Mouse (Mus musculus) limb, embryonic 12.5 days (tissue): Measurements from ENCODE around the gene Poln. TPM values are rescaled to one million over a fixed set of nuclear protein-coding genes. Genes with fewer than 3 reads are reported as not detected.

Experiments used
- ATAC-seq: fragments of 200-750 bp; cut with Nextera tagmentation; 2 replicates; pipeline ENCODE4 v1.8.0; 2017; ENCODE audit warnings: low read depth, moderate TSS enrichment; ENCODE audit not compliant: insufficient number of reproducible peaks, insufficient read depth, low FRiP score, low TSS enrichment
- H3K27ac ChIP-seq: fragments of 300-500 bp; sonication (generic); 2 replicates; pipeline ENCODE4 v1.5.1; 2016; ENCODE audit warnings: mild to moderate bottlenecking, moderate library complexity
- H3K27me3 ChIP-seq: fragments of 300-500 bp; sonication (generic); 2 replicates; pipeline ENCODE4 v1.6.1; 2016; ENCODE audit warnings: mild to moderate bottlenecking, moderate library complexity
- H3K36me3 ChIP-seq: fragments of 300-500 bp; sonication (generic); 2 replicates; pipeline ENCODE4 v1.6.1; 2016; ENCODE audit warnings: mild to moderate bottlenecking, moderate library complexity
- H3K4me1 ChIP-seq: fragments of 300-500 bp; sonication (generic); replicated peaks from 2 replicates; pipeline ENCODE4 v1.6.1; 2016
- H3K4me2 ChIP-seq: fragments of 300-500 bp; sonication (generic); 2 replicates; pipeline ENCODE4 v1.6.1; 2016; ENCODE audit warnings: mild to moderate bottlenecking, moderate library complexity
- H3K4me3 ChIP-seq: fragments of 300-500 bp; sonication (generic); replicated peaks from 2 replicates; pipeline ENCODE4 v1.5.1; 2016; ENCODE audit warnings: mild to moderate bottlenecking
- H3K9ac ChIP-seq: fragments of 300-500 bp; sonication (generic); replicated peaks from 2 replicates; pipeline ENCODE4 v1.6.1; 2016; ENCODE audit warnings: mild to moderate bottlenecking, moderate library complexity
- H3K9me3 ChIP-seq: fragments of 300-500 bp; sonication (generic); 2 replicates; pipeline ENCODE4 v1.6.1; 2016; ENCODE audit warnings: mild to moderate bottlenecking, moderate library complexity
- WGBS: fragments of 180-500 bp; shearing (Covaris S2); methylation state at CpG from one replicate; pipeline ENCODE4 v1.1.7; 2016; 5-methylcytosine and 5-hydroxymethylcytosine counted together
- polyA plus RNA-seq: library from polyadenylated mRNA; unstranded; fragments of >200 nt; fragmentation: Nextera tagmentation; extraction: Ambion mirVana; gene quantifications from 2 replicates; pipeline ENCODE4 v1.2.1, GENCODE M21; 2016

Gene Poln
- polyA plus RNA-seq, 1 experiment from 2014 or later, result 1.3 TPM

DNA sequence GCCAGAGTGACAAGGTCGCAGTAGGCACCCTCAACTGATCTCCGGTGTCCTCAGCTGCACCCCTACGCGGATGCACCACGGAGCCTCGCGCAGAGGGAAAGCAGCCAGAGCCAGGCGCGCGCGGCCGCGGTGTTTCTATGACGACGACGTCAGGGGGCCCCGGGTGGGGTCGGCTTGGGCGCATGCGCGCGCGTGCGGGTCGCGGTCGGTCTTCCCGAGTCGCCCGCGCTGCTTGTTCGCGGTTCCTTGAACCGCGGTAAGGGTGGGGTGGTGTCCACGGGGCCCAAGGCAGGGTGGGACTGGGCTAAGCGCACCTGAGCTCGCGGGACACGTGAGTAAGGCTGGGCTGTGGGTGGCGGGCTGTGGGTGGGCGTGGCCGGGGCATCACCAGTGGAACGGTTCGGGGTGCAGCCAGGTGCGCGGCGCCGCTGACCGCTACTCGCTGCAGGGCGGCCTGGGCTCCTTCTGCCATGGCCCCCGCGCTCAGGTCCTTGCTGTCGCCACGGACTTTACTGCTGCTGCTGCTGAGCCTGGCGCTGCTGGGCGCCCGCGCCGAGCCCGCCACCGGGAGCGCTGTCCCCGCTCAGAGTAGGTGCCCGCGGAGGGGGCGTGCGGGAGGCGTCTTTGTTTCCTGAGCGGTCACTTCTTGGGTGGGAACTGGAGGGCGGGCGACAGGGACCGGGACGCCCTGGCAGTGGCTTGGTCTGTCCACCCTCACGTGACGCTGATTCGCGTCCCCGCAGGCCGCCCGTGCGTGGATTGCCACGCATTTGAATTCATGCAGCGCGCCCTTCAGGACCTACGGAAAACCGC, 185.7 kb downstream of the Poln start, which contains the start of gene Gm1673:
Gene Gm1673 (plus strand): TSS at position 125 of the 813 bp plus-strand sequence.
- Histone ChIP-seq H3K36me3 (peaks cover 7% of the 10 kb centered on the region; the same call in 1 of the 2 replicates), H3K27me3 (no peaks in the 10 kb centered on the region), H3K27ac (peak within 1 kb of the TSS; percentile 69), H3K4me3 (peak within 1 kb of the TSS; percentile 88), H3K9me3 (no peaks in the 10 kb centered on the region), H3K4me1 (peaks cover 15% of the 10 kb centered on the region; the same call in 1 of the 2 replicates), H3K9ac (peak within 1 kb of the TSS; percentile 85), H3K4me2 (peak within 1 kb of the TSS; percentile 87)
- WGBS, result under 1% methylated on average over 88 of the region's 88 CpGs
- ATAC-seq, result peak; percentile 85

DNA sequence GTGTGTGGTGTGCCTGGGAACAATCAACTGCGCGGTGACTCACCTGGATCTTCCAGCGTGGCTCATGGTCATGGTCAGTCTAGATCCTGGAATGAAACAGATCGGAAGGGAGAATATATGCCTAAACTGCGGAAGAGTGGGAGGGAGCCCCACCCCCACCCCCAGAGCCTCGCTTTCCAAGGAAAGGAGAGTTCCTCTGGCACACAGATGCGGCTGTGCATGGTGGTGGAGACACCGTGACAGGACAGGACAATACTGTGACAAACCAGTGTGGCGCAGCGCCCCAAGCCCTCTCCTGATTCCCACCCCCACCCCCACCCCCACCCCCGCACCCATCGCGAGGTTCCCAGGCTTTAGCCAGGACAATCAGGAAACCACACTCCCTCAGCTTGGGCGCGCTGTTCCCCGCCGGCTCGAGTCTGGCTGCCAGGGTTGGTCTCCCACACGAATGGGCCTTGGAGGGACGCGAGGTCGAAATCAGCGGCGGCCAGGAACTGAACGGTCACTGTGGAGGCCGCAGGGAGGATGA, 186.5 kb downstream of the Poln start:
- 5% methylated on average over 26 of the region's 26 CpGs for WGBS
- Histone ChIP-seq H3K9me3 (no peaks in the 10 kb centered on the region), H3K4me1 (peaks cover 15% of the 10 kb centered on the region; the same call in 1 of the 2 replicates)

DNA sequence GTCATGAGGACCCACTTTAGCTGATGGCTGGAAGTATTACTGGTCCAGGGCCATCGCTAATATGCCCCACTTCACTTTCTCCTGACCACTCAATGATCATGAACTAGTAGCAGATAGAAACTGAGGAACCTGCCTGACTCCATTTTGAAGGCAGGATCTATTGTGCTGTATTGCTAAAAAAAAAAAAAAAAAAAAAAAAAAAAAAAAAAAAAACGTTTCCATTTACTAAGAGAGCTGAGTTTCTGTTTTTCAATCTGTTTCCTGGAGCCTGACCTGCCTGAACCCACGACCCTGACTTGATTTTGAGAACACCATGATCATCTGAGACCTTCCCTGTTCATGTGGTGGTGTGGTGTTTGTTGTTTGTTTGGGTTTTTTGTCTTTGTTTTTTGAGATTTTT, 193.0 kb downstream of the Poln start:
- 38% methylated on average over 3 of the region's 3 CpGs for WGBS
- Histone ChIP-seq H3K4me2 (no peak overlapping the region), H3K9me3 (no peaks in the 10 kb centered on the region), H3K36me3 (no peaks in the 10 kb centered on the region; the same call in 1 of the 2 replicates), H3K4me3 (no peak overlapping the region), H3K9ac (no peak overlapping the region), H3K27me3 (no peaks in the 10 kb centered on the region), H3K4me1 (no peaks in the 10 kb centered on the region), H3K27ac (no peak overlapping the region)
- ATAC-seq, result no peak

More for the DNA sequence above, 186.5 kb downstream of the Poln start:
- peak overlapping the region; percentile 85 for H3K9ac ChIP-seq
- peak overlapping the region; percentile 69 for H3K27ac ChIP-seq
- H3K27me3 ChIP-seq, result no peaks in the 10 kb centered on the region
- peak overlapping the region; percentile 87 for H3K4me2 ChIP-seq
- peak; percentile 40; the same call in 1 of the 2 replicates for ATAC-seq
- peaks cover 7% of the 10 kb centered on the region; the same call in 1 of the 2 replicates for H3K36me3 ChIP-seq
- H3K4me3 ChIP-seq, result peak overlapping the region; percentile 88

DNA sequence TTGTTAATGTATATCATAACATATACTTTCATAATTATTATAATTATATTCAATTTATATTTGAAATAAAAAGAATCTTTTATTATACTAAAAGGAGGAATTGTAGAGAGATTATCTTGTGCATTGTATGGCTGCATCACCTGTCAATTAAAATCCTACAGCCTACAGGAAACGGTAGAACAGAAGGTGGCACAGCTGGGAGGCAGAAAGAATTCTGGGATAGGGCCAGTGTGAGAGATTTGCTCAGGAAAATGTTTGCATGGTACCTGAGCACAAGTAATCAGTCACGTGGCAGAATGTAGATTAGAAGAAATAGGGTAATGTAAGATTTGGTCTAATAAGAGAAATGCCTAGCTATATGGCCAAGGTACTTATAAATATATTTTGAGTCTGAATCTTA, 194.5 kb downstream of the Poln start:
- Histone ChIP-seq H3K9me3 (no peaks in the 10 kb centered on the region), H3K36me3 (no peaks in the 10 kb centered on the region), H3K9ac (no peak overlapping the region), H3K4me1 (no peaks in the 10 kb centered on the region), H3K4me2 (no peak overlapping the region), H3K27me3 (no peaks in the 10 kb centered on the region), H3K4me3 (no peak overlapping the region), H3K27ac (no peak overlapping the region)
- 57% methylated on average over 2 of the region's 2 CpGs for WGBS
- ATAC-seq, result no peak

DNA sequence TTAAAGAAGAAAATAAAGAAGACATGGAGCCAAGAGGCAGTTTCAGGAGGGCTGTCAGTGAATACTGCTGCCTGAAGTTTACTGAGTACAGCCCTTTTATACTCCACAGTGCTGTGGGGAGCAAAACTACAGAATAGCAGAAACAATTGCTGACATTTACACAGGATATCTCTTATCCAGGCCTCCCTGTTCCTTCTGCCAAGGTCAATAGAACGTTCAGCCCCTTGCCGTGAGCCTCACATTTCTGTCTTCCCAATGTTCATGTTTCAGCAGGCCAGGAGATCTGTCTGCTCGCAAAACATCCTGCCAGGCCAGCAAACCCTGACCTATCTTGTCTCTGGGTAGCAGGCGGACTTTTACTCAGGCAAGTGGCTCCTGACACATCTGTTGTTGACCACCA, 209.9 kb downstream of the Poln start:
- no peaks in the 10 kb centered on the region for H3K36me3 ChIP-seq
- ATAC-seq, result no peak
- H3K9me3 ChIP-seq, result peaks cover 11% of the 10 kb centered on the region; the same call in 1 of the 2 replicates
- no peaks in the 10 kb centered on the region for H3K27me3 ChIP-seq
- H3K9ac ChIP-seq, result no peak overlapping the region
- no peaks in the 10 kb centered on the region for H3K4me1 ChIP-seq
- no peak overlapping the region for H3K27ac ChIP-seq
- no peak overlapping the region for H3K4me2 ChIP-seq
- no peak overlapping the region for H3K4me3 ChIP-seq
- 77% methylated on average over 4 of the region's 4 CpGs for WGBS

Other genes starting within 250 kb of the Poln start
- gene Nelfa, start 233.0 kb downstream of the Poln start, polyA plus RNA-seq, result 69.0 and 76.8 TPM in 2 replicates
- 186 and 197 TPM in 2 replicates for gene Gm1673, start 186.0 kb downstream of the Poln start, polyA plus RNA-seq
- 0.13 and 0.20 TPM in 2 replicates for gene Nat8l, start 173.5 kb downstream of the Poln start, polyA plus RNA-seq
- 52.2 and 52.5 TPM in 2 replicates for gene Haus3, start 79 bp upstream of the Poln start, polyA plus RNA-seq
- 29.3 and 35.9 TPM in 2 replicates for gene Mxd4, start 18.3 kb upstream of the Poln start, polyA plus RNA-seq
- gene Zfyve28, start 119.0 kb upstream of the Poln start, polyA plus RNA-seq, result 1.4 and 2.0 TPM in 2 replicates
- not detected in 2 replicates for gene Cfap99, start 119.2 kb upstream of the Poln start, polyA plus RNA-seq
- 181 TPM in 2 replicates for gene Rnf4, start 166.8 kb upstream of the Poln start, polyA plus RNA-seq
- 13.7 and 19.8 TPM in 2 replicates for gene Fam193a, start 200.5 kb upstream of the Poln start, polyA plus RNA-seq